Mouse (Mus musculus): ENCODE results near the gene Pam. TPM values are rescaled to one million over a fixed set of nuclear protein-coding genes. Genes with fewer than 3 reads are reported as not detected.

The Pam gene
- total RNA-seq, 2 experiments from 2014 or later = 61.1 to 72.7 TPM

DNA sequence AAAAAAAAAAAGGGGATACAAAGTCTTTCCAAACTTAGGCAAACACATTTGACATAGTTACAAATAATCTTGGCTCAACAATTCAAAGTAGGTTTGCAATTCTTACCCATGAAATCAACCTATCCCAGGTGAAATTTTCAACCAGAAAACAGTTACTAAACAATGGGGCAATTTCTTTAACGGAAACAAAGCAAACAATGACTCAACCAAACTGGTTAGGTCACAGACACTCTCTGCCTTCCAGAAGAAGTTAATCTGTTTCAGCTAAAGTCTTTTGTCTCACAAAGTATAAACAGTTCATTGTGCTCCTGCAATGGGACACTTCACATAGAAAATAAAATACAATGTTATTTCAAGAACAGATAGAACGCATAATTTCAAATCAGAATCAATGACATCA lies 223.4 kb downstream of the Pam start:
- no peak for DNase-seq
- intact Hi-C loops (cut with DNase I; ENCODE audit: low total_unique reads) = no loop called here

DNA sequence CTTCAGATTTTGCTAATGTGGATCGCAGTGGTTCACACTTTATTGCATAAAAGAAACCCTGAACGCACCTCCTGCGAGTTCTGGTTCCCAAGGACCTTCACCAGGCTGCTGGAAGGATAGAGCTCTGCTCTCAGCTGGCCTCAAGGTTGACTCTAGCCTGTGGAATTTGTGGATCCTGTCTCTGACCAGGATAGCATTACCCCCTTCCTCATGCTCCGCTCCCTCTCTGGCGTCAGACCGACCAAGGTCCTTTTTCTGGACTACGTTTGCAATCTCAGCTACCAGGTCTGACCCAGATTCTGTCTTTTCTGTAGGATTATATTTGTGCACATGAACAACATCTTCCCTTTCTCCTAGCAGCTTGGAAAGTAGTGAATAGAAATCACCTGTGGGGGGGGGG lies 231.3 kb downstream of the Pam start:
- DNase-seq = no peak
- intact Hi-C loops (cut with DNase I; ENCODE audit: low total_unique reads) = no loop called here

DNA sequence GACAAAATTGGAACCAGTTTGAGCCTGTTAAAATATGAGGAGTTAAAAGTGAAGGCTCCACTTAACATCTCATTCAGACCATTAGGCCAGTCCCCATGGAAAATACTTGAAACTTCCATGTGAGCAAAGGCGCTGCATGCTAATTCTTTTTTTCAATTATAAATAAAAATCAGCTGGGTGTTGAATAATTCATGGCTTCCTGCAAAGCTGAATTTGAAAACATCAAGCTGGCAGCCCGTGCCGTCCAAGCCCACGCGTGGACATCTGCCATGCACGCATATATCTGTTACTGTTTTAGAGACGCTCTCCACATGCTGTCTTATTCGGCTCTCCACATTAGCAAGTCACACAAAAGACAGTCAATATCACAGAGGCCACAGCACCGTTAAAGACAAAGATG lies 232.3 kb downstream of the Pam start:
- DNase-seq = no peak
- intact Hi-C loops (cut with DNase I; ENCODE audit: low total_unique reads) = no loop called here

DNA sequence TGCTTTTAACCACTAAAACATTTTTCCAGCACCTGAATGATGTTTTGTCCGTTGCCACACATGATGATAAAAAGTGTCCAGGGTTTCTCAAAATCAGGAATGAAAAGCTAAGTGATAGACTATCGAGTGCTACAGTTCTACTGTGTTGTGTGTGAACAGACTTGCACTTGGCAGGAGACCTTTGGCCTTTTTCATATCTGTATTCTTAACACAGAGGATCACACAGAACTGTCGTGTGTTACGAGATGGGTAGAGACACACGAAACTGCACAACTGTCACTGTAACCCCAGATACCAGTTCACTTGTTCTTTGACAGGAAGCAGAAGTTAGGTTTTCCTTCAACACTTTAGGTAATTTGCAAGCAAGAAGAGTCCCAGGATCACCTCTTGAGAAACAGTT lies 232.7 kb downstream of the Pam start:
- intact Hi-C loops (cut with DNase I; ENCODE audit: low total_unique reads) = no loop called here
- no peak for DNase-seq

DNA sequence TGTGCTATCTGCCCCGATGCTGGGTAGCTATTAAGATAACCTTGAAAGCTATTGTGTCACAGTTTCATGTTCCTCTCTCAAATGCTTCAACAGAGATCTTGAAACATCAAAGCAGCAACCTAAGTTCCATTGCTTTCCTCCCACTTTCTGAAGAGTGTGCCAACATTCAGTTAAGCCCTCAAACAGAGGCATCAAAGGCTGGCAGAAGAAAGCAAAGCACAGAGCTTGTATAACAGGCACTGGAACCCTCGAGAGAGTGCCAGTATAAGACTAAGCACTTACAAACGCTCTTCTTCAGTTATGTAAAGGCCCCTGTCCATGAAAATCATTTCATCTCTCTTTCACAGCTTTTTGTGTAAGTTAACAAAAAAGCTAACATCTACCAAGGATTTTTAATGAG lies 241.2 kb downstream of the Pam start:
- intact Hi-C loops (cut with DNase I; ENCODE audit: low total_unique reads) = no loop called here
- DNase-seq = no peak

DNA sequence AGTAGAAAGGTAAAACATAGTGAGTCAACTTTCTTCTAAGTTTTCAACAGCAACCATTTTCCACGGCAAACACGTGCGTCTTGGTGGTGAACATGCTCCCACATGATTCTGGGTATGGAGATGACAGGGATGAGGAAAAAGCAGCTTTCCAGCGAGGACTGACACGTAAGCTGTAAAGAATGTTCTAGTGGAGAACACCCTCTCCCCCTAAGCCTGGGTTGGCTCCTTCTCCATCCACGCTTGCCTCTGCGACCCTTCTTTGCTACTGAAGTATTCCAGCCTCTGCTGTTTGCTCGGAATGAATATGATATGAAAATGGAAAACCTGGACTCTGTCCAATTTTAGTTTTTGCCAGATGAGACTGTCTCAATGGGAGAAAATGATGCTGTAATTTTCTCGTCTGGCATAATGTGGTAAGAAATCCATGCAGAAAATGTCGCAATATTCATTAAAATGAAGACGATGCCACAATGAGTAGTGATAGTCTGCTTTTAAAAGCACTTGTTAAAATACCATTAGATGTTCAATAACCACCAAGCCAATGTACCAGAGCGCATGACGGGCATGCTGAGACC lies 243.8 kb downstream of the Pam start:
- intact Hi-C loops (cut with DNase I; ENCODE audit: low total_unique reads) = no loop called here
- no peak for DNase-seq

DNA sequence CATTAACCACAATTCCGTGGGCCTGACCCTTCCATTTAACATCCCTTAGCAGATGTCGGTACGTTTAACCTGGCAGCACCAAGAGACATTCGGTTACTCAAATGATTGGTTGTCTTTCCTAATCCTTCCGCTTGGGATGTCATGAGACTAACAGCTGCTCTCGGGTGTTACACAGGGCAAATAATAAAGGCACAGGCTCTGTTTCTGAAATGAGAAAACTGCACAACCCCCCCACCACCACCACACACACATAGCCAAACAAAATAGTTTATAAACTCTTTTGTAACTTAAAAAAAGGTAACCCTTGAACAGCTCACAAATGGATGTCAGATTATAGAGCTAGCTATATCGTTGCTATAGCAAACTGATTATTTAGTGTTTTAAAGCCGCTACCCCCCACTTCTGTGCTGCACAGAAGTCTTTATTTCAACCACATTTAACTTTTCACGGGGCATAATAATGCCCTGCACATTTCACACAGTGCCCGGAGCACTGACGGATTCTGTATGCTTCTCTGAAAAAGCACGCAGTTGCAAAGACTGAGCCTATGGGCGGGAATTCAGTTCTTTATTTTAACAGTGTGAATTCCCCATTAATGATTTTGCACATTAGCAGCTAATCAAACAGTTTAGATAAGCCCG lies 246.7 kb downstream of the Pam start:
- no peak for DNase-seq
- intact Hi-C loops (cut with DNase I; ENCODE audit: low total_unique reads) = no loop called here

DNA sequence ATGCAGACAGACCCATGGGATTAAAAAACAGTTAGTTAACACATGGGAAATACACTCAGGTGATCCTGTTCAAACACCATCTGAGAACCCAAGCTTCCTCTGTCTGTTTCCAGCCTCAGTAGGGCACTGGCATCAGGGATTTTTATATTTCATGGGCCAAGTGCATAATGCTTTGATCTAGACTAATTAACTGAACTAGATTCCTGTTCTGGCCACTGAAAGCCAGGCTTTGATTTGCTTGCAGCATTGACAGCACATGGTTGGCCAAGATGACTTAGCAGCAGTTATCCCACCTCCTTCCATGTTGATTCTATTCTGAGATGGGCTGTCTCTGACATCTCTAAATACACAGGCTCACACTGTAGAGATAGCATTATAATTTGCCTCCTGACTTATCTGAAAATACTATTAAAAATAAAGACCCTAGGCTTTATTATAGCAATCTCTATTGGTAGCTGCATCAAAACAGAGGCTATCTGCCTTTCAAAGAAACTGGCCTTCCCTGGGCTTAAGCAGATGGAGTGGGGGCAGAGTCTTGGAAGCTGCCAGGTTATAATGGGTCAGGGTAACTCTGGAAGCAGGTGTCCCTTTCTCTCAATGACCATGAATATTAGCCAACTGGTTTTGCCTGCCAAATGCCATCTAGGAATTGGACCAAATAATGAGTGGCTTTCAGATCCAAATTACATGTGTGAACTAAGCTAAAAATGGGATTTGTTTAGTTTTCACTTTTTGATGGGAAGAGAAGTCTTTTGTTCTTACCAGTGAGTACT lies 252.0 kb downstream of the Pam start:
- no peak for DNase-seq
- intact Hi-C loops (cut with DNase I; ENCODE audit: low total_unique reads) = no loop called here

DNA sequence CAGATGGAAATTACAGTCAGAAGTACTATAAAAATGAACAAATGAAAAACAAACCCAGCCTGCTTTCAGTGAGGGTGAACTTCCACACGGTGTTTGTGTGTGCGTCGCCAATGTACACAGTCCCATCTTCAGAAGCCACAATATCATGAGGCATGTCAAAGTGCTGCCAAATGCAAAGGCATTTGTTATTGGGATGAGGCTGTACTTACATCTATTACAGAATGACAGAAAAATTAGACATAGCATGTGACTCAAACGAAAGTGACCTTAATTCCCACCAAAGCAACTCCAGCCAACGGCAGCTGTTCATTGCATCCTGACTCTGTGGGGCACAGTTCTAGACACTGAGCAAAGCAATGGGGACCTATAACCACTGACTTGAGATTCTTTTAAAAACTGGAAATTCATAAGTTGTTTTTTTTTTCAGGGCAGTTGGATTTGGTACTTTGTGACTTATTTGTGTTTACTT lies 261.1 kb downstream of the Pam start:
- DNase-seq = no peak
- intact Hi-C loops (cut with DNase I; ENCODE audit: low total_unique reads) = no loop called here

DNA sequence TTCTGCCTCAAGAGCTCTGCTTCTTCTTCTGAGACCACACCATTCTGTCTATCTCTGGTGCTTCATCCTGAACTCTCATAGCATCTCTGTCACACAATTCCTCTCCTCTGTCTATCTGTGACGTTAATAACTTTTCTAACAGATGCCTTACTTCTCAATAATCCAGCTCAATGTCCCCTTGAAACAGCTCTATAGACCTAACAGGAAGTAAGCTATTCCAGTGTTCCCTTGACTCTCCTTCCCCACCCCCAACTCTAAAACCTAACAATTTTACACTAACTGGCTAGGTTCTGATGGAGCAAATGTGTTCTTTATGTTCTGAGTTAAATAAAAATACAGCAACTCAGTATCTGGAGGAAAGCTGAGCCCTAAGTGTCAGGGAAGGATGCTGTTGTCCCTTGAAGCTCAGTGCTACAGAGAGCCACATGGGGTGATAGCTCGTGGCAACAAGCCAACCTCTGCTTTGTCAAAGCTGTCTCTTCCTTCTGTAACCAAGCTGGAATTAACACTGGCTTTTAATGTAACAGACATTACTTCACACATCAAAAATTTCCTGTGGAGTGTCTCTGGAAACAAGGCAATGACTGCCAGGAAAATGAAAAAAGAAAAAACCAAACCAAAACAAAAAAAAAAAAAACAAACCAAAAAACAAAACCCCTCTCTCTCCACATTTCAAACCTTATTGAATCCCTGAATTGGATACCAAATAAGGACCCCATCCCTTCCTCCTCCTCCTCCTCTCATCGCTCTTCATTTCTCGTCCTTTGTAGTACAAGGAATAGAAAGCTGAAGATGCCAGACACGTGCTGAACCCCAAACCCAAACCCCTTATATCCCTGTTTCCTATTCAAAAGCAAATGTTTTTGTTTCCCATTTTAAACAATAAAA lies 261.7 kb downstream of the Pam start:
- DNase-seq = peak; percentile 35
- intact Hi-C loops (cut with DNase I; ENCODE audit: low total_unique reads) = no loop called here

DNA sequence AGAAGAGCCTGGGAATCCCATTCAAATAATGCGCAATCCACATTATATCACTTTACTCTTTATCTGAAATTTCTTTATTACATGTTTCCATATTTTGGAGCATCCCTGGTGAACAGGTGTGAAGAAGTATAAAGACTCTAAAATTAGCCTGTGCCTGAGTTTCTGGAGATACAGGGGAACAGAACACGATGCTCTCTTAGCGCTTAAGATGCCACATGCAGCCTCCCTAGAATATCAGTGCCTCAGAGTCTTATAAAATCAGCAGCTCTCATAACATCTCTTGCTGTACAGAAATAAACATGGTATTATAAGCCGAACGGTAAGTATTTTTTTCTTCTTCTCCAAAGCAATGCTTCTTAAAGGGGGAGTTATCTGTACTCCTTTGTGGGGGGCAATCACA lies 267.4 kb downstream of the Pam start:
- intact Hi-C loops (cut with DNase I; ENCODE audit: low total_unique reads) = no loop called here

DNA sequence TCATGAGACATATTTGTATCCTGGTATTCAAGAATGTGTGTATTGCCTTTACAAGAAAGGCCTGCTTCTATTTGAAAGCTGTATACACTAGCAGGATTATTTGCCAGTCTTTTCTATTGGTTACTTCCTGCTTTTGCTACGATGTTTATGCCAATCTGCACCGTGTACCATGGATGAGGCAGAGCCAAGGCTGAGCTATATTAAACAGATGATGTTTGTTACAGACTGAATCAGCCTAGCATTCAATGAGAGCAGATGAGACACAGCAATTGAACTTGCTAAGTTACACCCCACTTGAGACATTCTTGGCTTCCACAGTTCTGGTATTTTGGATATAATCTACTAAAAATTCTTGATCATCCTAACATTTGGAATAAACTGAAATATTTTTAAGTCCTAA lies 267.9 kb downstream of the Pam start:
- no peak for DNase-seq

More for the DNA sequence above, 267.4 kb downstream of the Pam start:
- DNase-seq = no peak

DNA sequence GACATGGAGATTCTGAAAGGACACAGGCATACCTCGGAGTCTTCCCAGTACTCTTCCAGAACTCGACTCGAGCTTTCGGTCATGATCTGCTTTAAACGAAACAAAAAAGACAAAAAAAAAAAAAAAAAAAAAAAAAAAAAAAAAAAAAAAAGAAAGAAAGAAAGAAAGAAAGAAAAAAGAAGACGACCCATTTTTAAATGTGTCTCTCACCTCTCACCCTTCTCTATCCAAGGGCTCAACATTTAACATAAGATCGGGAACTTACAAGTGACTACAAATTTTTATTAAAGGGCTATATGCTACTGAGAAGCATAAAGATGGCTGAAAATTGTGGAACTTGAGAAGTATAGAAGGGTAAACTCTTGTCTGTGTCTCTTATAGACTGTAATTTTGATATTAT lies 272.5 kb downstream of the Pam start:
- DNase-seq = no peak
- intact Hi-C loops (cut with DNase I; ENCODE audit: low total_unique reads) = no loop called here

More for the DNA sequence above, 267.9 kb downstream of the Pam start:
- intact Hi-C loops (cut with DNase I; ENCODE audit: low total_unique reads) = no loop called here

DNA sequence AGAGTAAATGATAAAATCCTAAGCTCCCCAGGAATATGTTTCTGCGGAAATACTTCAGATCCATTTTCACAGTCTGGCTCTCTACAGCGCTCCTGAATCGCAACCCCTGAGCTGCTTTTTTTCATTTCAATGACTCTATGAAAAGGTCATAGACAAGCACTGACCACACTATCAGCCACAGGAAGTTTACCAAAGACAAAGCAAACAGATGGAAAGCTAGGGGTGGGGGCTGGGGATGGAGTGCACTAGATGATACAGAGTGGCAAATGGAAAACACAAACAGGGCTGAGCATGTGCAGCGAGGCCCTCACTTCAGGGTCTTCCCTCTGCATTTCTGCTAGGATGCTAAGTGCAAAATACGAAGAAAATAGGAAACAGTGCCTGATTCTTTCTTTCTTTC lies 273.2 kb downstream of the Pam start:
- DNase-seq = no peak
- intact Hi-C loops (cut with DNase I; ENCODE audit: low total_unique reads) = no loop called here

DNA sequence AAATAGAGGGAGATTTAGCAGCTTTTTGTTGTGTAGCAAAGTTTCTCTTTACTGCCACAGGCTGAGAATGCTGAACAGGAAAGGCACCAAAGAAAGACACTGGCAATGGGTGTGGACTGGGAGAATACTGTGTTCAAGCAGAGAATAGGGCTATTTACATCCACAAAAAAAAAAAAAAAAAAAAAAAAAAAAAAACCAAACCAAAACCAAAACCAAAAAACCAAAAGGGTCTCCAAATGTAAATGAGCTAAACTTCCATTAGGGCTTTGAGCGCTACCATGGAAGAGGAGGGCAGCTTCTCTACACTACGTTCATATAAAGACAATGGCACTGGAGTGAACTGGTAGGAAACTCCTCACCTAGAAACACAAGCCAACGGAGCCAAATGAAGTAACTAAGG lies 274.2 kb downstream of the Pam start:
- intact Hi-C loops (cut with DNase I; ENCODE audit: low total_unique reads) = no loop called here
- DNase-seq = no peak

DNA sequence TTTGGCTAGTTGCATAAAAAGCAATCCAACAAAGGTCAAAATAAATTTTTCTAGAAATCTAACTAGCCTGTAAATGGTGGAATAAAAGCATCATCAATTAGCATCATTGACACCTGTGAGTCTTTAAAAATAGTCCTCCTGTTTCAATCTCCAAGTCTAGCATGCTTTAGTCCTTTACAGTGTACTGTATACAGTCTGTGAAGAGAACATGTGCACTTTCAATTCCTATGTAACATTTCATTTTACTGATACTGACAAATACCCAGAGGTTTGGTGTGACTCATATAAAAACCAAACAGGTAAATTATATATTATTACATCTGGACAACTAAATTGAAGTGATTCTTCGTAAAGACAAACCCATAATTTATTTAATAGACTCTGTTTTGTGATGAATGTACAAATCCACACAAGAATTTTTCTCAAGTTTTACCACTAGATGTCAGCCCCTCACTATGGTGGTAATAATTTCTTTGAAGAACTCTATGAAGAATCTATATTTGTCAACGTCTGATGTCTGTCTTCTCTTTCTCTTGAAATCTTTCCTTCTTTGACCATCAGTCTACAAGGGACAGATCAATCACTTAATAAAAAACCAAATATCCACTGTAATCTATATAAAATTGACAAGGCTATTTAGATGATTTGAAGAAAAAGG lies 286.1 kb downstream of the Pam start:
- intact Hi-C loops (cut with DNase I; ENCODE audit: low total_unique reads) = loop anchor here (5.0 kb wide), 1 partner anchor 368 kb away; no protein-coding TSS in a partner anchor
- DNase-seq = no peak

DNA sequence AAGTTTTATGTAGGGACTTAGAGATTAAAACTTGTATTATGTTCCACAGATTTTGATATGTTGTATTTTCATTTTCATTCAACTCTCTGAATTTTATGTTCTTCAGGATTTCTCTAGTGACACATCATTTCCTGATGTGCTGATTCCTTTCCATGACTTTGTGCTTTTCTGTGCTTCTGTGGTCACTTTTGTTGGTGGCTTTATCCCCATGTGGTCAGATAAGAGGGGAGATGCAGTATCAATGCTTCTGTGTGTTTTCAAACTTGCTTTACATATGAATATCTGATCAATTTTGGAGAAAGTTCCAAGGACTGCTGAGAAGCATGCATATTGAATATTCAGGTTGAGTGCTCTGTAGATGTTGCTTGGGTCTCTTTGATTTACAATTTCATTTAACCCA lies 290.9 kb downstream of the Pam start:
- intact Hi-C loops (cut with DNase I; ENCODE audit: low total_unique reads) = no loop called here
- no peak for DNase-seq

DNA sequence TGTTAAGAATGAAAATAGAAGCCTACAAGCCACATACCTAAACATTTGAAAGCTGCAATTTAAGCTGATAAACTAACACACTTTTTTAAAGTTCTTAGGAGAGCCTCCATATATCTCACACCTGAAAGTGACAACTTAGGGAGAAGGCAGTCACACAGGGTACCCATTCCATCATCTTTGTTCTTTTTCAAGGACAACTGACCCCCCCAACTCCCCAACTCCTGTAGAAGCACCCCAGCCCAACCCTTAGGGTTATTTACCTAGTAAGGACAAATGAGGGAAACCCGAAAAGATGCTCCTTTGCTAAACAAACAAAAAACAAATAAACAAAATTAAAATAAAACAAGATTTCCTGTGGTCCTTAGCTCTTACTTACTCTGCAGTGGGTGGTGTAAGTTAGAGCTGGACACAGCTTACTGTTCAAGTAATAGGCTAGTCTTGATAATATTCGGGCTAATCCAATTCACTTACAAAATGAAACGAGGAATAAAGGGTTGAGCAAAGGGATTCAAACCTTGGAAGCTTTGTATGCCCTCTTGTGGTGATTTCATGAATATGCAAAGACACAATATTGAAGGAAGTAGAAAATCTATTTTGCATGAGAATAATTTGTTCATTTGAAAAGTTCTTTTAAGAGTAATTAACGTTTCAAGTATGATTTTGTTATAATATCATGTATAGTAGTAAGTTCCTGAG lies 293.1 kb downstream of the Pam start:
- DNase-seq = no peak
- intact Hi-C loops (cut with DNase I; ENCODE audit: low total_unique reads) = no loop called here

DNA sequence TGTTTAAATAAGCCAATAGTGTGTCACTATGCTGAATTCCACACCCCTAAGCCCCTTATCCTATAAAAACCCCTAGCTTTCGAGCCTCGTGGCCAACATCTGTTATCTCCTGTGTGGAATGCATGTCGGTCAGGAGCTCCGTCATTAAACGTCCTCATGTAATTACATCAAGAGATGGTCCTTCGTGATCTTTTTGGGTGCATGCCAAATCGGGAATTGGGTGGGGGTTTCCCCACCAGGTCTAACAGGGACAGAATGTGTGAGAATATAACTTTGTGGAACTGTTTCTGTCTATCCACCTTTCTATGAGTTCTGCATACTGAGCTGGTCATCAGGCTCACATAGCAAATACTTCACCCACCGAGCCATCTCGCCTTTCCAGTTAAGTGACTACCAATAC lies 299.5 kb downstream of the Pam start:
- intact Hi-C loops (cut with DNase I; ENCODE audit: low total_unique reads) = no loop called here

More for the DNA sequence above, 299.5 kb downstream of the Pam start:
- DNase-seq = no peak

All from gastrocnemius, postnatal 14 days (tissue).